9 mouse cellular contexts compared by ENCODE assay signal in the genomic region with DNA sequence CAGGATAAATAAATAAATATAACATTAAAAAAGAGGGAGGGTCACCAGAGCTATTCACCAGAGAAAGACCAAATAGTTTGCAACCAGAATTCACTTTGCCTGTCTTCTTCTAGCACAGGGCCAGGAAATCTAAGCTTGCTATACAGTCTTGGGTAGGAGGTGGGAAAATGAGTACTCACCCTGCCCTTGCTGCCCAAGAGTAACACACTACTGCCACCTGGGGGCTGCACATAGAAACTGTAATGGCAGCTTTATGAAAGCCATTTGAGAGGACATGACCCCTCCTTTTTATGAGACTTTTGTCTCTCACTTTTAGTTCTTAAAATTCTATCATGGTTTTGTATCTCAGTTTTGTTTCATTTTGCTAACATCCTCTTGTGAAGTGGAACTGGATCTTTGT. TPM values are rescaled to one million over a fixed set of nuclear protein-coding genes. Genes with fewer than 3 reads are reported as not detected.
DNase-seq lines count a peak whose midpoint lies in the region; ATAC-seq and TF ChIP-seq lines count a peak whose summit lies in the region.
"Had no signal": no experiment of that assay in that cellular context is flagged by ENCODE, and none has a peak within 500 bp of the region (broad histone marks: within the 10 kb centered on the region; RNA-seq: fewer than 3 reads in every experiment).

No protein-coding gene starts in this region.

- H3K9ac ChIP-seq in hindbrain, embryonic 11.5 days (ENCODE audit: low read depth, low read length) = no peak overlapping the region
- no peak overlapping the region for H3K9ac ChIP-seq in hindbrain, embryonic 16.5 days (ENCODE audit: low read depth, low read length)
- H3K9ac ChIP-seq in midbrain, embryonic 11.5 days (ENCODE audit: low read length) = no peak overlapping the region
- H3K9ac ChIP-seq: embryonic facial prominence, embryonic 13.5 days had no signal

- H3K4me3 ChIP-seq in hindbrain, embryonic 11.5 days (ENCODE audit: low read depth, low read length) = no peak overlapping the region
- H3K4me3 ChIP-seq in hindbrain, embryonic 16.5 days (ENCODE audit: low read length) = no peak overlapping the region
- no peak overlapping the region for H3K4me3 ChIP-seq in bone marrow macrophage, adult 2 months (ENCODE audit: insufficient read depth, low read length)
- no peak overlapping the region for H3K4me3 ChIP-seq in midbrain, embryonic 11.5 days (ENCODE audit: low read depth, low read length)
- H3K4me3 ChIP-seq: embryonic facial prominence, embryonic 13.5 days had no signal

- no peaks in the 10 kb centered on the region for H3K36me3 ChIP-seq in hindbrain, embryonic 11.5 days (ENCODE audit: control insufficient read depth, insufficient read depth, low read length)
- H3K36me3 ChIP-seq in hindbrain, embryonic 16.5 days (ENCODE audit: control insufficient read depth, insufficient read depth, low read length) = no peaks in the 10 kb centered on the region
- H3K36me3 ChIP-seq in midbrain, embryonic 11.5 days (ENCODE audit: control insufficient read depth, insufficient read depth, low read length) = no peaks in the 10 kb centered on the region
- H3K36me3 ChIP-seq: embryonic facial prominence, embryonic 13.5 days had no signal

- TF ChIP-seq CTCF in bone marrow macrophage, adult 2 months (IDR thresholded peaks at IDR 0.05; ENCODE audit: low read depth, low read length) = 0 out of 2 replicates have a peak, but pooled peaks have one; percentile 24

- no peak overlapping the region for H3K27ac ChIP-seq in hindbrain, embryonic 11.5 days (ENCODE audit: low read depth, low read length)
- H3K27ac ChIP-seq in hindbrain, embryonic 16.5 days (ENCODE audit: low read depth, low read length) = no peak overlapping the region
- no peak overlapping the region for H3K27ac ChIP-seq in bone marrow macrophage, adult 2 months (ENCODE audit: insufficient read depth, low read depth, low read length)
- no peak overlapping the region for H3K27ac ChIP-seq in midbrain, embryonic 11.5 days (ENCODE audit: low read depth, low read length)
- H3K27ac ChIP-seq: embryonic facial prominence, embryonic 13.5 days had no signal

- H3K4me2 ChIP-seq in hindbrain, embryonic 11.5 days (replicated peaks; ENCODE audit: low read depth, low read length) = no peak overlapping the region
- H3K4me2 ChIP-seq in hindbrain, embryonic 16.5 days (ENCODE audit: low read length) = no peak overlapping the region
- H3K4me2 ChIP-seq in midbrain, embryonic 11.5 days = no peak overlapping the region
- H3K4me2 ChIP-seq: embryonic facial prominence, embryonic 13.5 days had no signal

- no peaks in the 10 kb centered on the region for H3K27me3 ChIP-seq in hindbrain, embryonic 11.5 days (ENCODE audit: control insufficient read depth, insufficient read depth, low read length)
- no peaks in the 10 kb centered on the region for H3K27me3 ChIP-seq in hindbrain, embryonic 16.5 days (replicated peaks; ENCODE audit: control insufficient read depth, insufficient read depth, low read length)
- no peaks in the 10 kb centered on the region for H3K27me3 ChIP-seq in midbrain, embryonic 11.5 days (ENCODE audit: control insufficient read depth, insufficient read depth, low read length)
- H3K27me3 ChIP-seq: embryonic facial prominence, embryonic 13.5 days had no signal

- H3K4me1 ChIP-seq in hindbrain, embryonic 11.5 days (replicated peaks; ENCODE audit: control insufficient read depth, insufficient read depth, low read length) = no peaks in the 10 kb centered on the region
- H3K4me1 ChIP-seq in hindbrain, embryonic 16.5 days (ENCODE audit: control insufficient read depth, insufficient read depth, low read depth, low read length) = no peaks in the 10 kb centered on the region
- H3K4me1 ChIP-seq in bone marrow macrophage, adult 2 months (ENCODE audit: control insufficient read depth, insufficient read depth, low read length) = no peaks in the 10 kb centered on the region
- no peaks in the 10 kb centered on the region for H3K4me1 ChIP-seq in midbrain, embryonic 11.5 days (ENCODE audit: control insufficient read depth, insufficient read depth, low read length)
- H3K4me1 ChIP-seq: embryonic facial prominence, embryonic 13.5 days had no signal

- H3K9me3 ChIP-seq in hindbrain, embryonic 11.5 days (ENCODE audit: control insufficient read depth, low read length) = no peaks in the 10 kb centered on the region
- H3K9me3 ChIP-seq in hindbrain, embryonic 16.5 days (ENCODE audit: control insufficient read depth, low read length) = no peaks in the 10 kb centered on the region
- H3K9me3 ChIP-seq in midbrain, embryonic 11.5 days (ENCODE audit: control insufficient read depth, low read length) = no peaks in the 10 kb centered on the region
- H3K9me3 ChIP-seq: embryonic facial prominence, embryonic 13.5 days had no signal

- no peak for ATAC-seq in hindbrain, embryonic 11.5 days (ENCODE audit: low FRiP score)
- ATAC-seq in hindbrain, embryonic 16.5 days = no peak
- ATAC-seq in hematopoietic stem cell, adult 5-6 weeks (replicated peaks in 1 of 2; ENCODE audit: insufficient read depth in 1 of 2, low FRiP score in 2 of 2, low TSS enrichment in 1 of 2, low read depth in 1 of 2, poor library complexity in 2 of 2, severe bottlenecking in 2 of 2) = peak; percentile 53 to 58; a peak in 1 of 4 replicates
- peak; percentile 72 for ATAC-seq in megakaryocyte, adult 5-6 weeks (ENCODE audit: poor library complexity, severe bottlenecking)
- ATAC-seq in midbrain, embryonic 11.5 days (ENCODE audit: low FRiP score) = no peak

- TF ChIP-seq POLR2A in bone marrow macrophage, adult 2 months (IDR thresholded peaks at IDR 0.05; ENCODE audit: borderline replicate concordance, low read depth, low read length) = no peak

- DNase-seq in hindbrain, embryonic 11.5 days (ENCODE audit: low spot score) = peak; percentile 58
- peak; percentile 51 for DNase-seq in urinary bladder, postnatal 25 days (ENCODE audit: low spot score)
- DNase-seq in urinary bladder, adult 2 months (ENCODE audit: low spot score) = no peak
- DNase-seq in midbrain, embryonic 11.5 days (ENCODE audit: low spot score, missing footprints) = no peak

RNA-seq across cellular contexts. Expression of a gene that starts 12.1 kb away (rescaled TPM):
- 29.0 and 30.7 TPM in 2 replicates for polyA plus RNA-seq in hindbrain, embryonic 11.5 days (2014; fragmentation: Nextera tagmentation; extraction: Ambion mirVana)
- 369 and 409 TPM in 2 replicates for polyA plus RNA-seq in hindbrain, embryonic 16.5 days (2015; fragmentation: Nextera tagmentation; extraction: Ambion mirVana)
- 0.25 and 0.34 TPM in 2 replicates for polyA plus RNA-seq in urinary bladder, adult 2 months (2012; rRNA removed)
- not detected in 2 replicates for polyA plus RNA-seq in bone marrow macrophage, adult 2 months (2012; ENCODE audit: insufficient read depth, insufficient read length, missing spikeins)
- total RNA-seq in hematopoietic stem cell, adult 5-6 weeks (2017) = 0.25 and 1.1 TPM in 2 replicates
- not detected in 2 replicates for total RNA-seq in megakaryocyte, adult 5-6 weeks (2015)
- not detected in 2 replicates for total RNA-seq in megakaryocyte, adult 5-6 weeks (2017)
- polyA plus RNA-seq in midbrain, embryonic 11.5 days (2014; fragmentation: Nextera tagmentation; extraction: Ambion mirVana) = 46.7 and 50.7 TPM in 2 replicates

Comparison
In these comparisons a context has a peak if more than half of its experiments do, and no peak if none do; other contexts are left out.
1. DNase-seq: peak in hindbrain, embryonic 11.5 days (single experiment) and urinary bladder, postnatal 25 days (single experiment); none in urinary bladder, adult 2 months (single experiment) and midbrain, embryonic 11.5 days (single experiment).
2. ATAC-seq: peak in hematopoietic stem cell, adult 5-6 weeks (2 of 2) and megakaryocyte, adult 5-6 weeks (single experiment); none in hindbrain, embryonic 11.5 days (single experiment), hindbrain, embryonic 16.5 days (single experiment) and midbrain, embryonic 11.5 days (single experiment).
3. RNA of a gene that starts 12.1 kb away (polyA plus RNA-seq): 369 to 409 TPM in hindbrain, embryonic 16.5 days, 46.7 to 50.7 TPM in midbrain, embryonic 11.5 days and 29.0 to 30.7 TPM in hindbrain, embryonic 11.5 days; 0.25 to 0.34 TPM in urinary bladder, adult 2 months and not detected in bone marrow macrophage, adult 2 months; every median in the first group is over 10 times any median in the second.